Mouse (Mus musculus) fat pad, adult 2 months (tissue): ENCODE results near the gene Tenm3.

Experiments used
- DNase-seq: peaks from one replicate; pipeline ENCODE4 v3.0.0-alpha.2; 2011; ENCODE audit warnings: low read depth, low spot score; ENCODE audit errors: extremely low read depth

Gene Tenm3

GRCm38 (mm10) chr8:48671318-48671717 lies 172.4 kb downstream of the Tenm3 start:
- DNase-seq = no peak

- DNase-seq = no peak
These were observed 172.9 kb downstream of the Tenm3 start for GRCm38 (mm10) chr8:48670895-48671294.

- DNase-seq = no peak
These were observed 173.4 kb downstream of the Tenm3 start for GRCm38 (mm10) chr8:48670387-48670786.

- no peak for DNase-seq
These were observed 178.6 kb downstream of the Tenm3 start for GRCm38 (mm10) chr8:48665193-48665592.

- no peak for DNase-seq
These were observed 184.5 kb downstream of the Tenm3 start for GRCm38 (mm10) chr8:48659226-48659625.

- no peak for DNase-seq
These were observed 188.2 kb downstream of the Tenm3 start for GRCm38 (mm10) chr8:48655381-48656043.

GRCm38 (mm10) chr8:48649845-48650244 lies 193.9 kb downstream of the Tenm3 start:
- no peak for DNase-seq

- DNase-seq = no peak
These were observed 194.3 kb downstream of the Tenm3 start for GRCm38 (mm10) chr8:48649415-48649814.

GRCm38 (mm10) chr8:48646110-48646509 lies 197.6 kb downstream of the Tenm3 start:
- no peak for DNase-seq

GRCm38 (mm10) chr8:48638129-48638528 lies 205.6 kb downstream of the Tenm3 start:
- DNase-seq = no peak

GRCm38 (mm10) chr8:48636979-48637378 lies 206.8 kb downstream of the Tenm3 start:
- no peak for DNase-seq

GRCm38 (mm10) chr8:48635815-48636214 lies 207.9 kb downstream of the Tenm3 start:
- no peak for DNase-seq

- no peak for DNase-seq
These were observed 210.3 kb downstream of the Tenm3 start for GRCm38 (mm10) chr8:48633426-48633825.

- no peak for DNase-seq
These were observed 221.1 kb downstream of the Tenm3 start for GRCm38 (mm10) chr8:48622517-48623153.

- DNase-seq = no peak
These were observed 228.7 kb downstream of the Tenm3 start for GRCm38 (mm10) chr8:48615088-48615487.

GRCm38 (mm10) chr8:48611934-48612512 lies 231.7 kb downstream of the Tenm3 start:
- DNase-seq = no peak

- no peak for DNase-seq
These were observed 232.6 kb downstream of the Tenm3 start for GRCm38 (mm10) chr8:48611126-48611525.

- no peak for DNase-seq
These were observed 233.4 kb downstream of the Tenm3 start for GRCm38 (mm10) chr8:48610316-48610715.

- no peak for DNase-seq
These were observed 234.1 kb downstream of the Tenm3 start for GRCm38 (mm10) chr8:48609684-48610083.

GRCm38 (mm10) chr8:48604190-48604897 lies 239.4 kb downstream of the Tenm3 start:
- no peak for DNase-seq

GRCm38 (mm10) chr8:48603165-48603840 lies 240.4 kb downstream of the Tenm3 start:
- no peak for DNase-seq
